Mouse (Mus musculus): ENCODE measurements around the gene Olfr177. TPM values are rescaled to one million over a fixed set of nuclear protein-coding genes. Genes with fewer than 3 reads are reported as not detected.

The Olfr177 gene
- not detected in 2 replicates for polyA plus RNA-seq (2015; fragmentation: Nextera tagmentation; extraction: Ambion mirVana)

GRCm38 (mm10) chr16:58874668-58875067, at the start of gene Olfr177:
Olfr177 (minus strand) TSS chr16:58874768.
- no peaks in the 10 kb centered on the region for H3K9me3 ChIP-seq
- no peaks in the 10 kb centered on the region for H3K27me3 ChIP-seq (replicated peaks)
- H3K4me2 ChIP-seq = no peak within 1 kb of the TSS
- no peak within 1 kb of the TSS for H3K27ac ChIP-seq
- ATAC-seq (ENCODE audit: insufficient read depth, low FRiP score, low read depth) = no peak
- H3K36me3 ChIP-seq = no peaks in the 10 kb centered on the region
- H3K4me3 ChIP-seq (replicated peaks) = no peak within 1 kb of the TSS
- H3K4me1 ChIP-seq = no peaks in the 10 kb centered on the region
- no peak within 1 kb of the TSS for H3K9ac ChIP-seq
- 33% methylated on average over 1 of the region's 1 CpGs for WGBS

- Histone ChIP-seq H3K36me3 (no peaks in the 10 kb centered on the region), H3K4me3 (replicated peaks) (no peak within 1 kb of the TSS), H3K4me2 (no peak within 1 kb of the TSS), H3K27me3 (replicated peaks) (no peaks in the 10 kb centered on the region), H3K27ac (no peak within 1 kb of the TSS), H3K9ac (no peak within 1 kb of the TSS), H3K4me1 (no peaks in the 10 kb centered on the region), H3K9me3 (no peaks in the 10 kb centered on the region)
- 79% methylated on average over 3 of the region's 3 CpGs for WGBS
- ATAC-seq (ENCODE audit: insufficient read depth, low FRiP score, low read depth) = no peak
Measured at GRCm38 (mm10) chr16:58891963-58892362, 17.4 kb upstream of the Olfr177 start, which contains the start of gene Olfr178. Olfr178 (minus strand) TSS chr16:58892063.

- Histone ChIP-seq H3K27me3 (replicated peaks) (no peaks in the 10 kb centered on the region), H3K9me3 (no peaks in the 10 kb centered on the region), H3K9ac (no peak overlapping the region), H3K4me3 (replicated peaks) (no peak overlapping the region), H3K4me1 (no peaks in the 10 kb centered on the region), H3K36me3 (no peaks in the 10 kb centered on the region), H3K4me2 (no peak overlapping the region), H3K27ac (no peak overlapping the region)
- no peak for ATAC-seq (ENCODE audit: insufficient read depth, low FRiP score, low read depth)
- 94% methylated on average over 2 of the region's 2 CpGs for WGBS
Measured at GRCm38 (mm10) chr16:58884416-58884815, 9.8 kb upstream of the Olfr177 start.

GRCm38 (mm10) chr16:58861479-58861878, 13.1 kb downstream of the Olfr177 start:
- no peak overlapping the region for H3K4me3 ChIP-seq (replicated peaks)
- no peak for ATAC-seq (ENCODE audit: insufficient read depth, low FRiP score, low read depth)
- H3K4me2 ChIP-seq = no peak overlapping the region
- WGBS = 64% methylated on average over 1 of the region's 1 CpGs
- no peak overlapping the region for H3K9ac ChIP-seq
- no peak overlapping the region for H3K27ac ChIP-seq
- H3K4me1 ChIP-seq = no peaks in the 10 kb centered on the region
- no peaks in the 10 kb centered on the region for H3K36me3 ChIP-seq
- no peaks in the 10 kb centered on the region for H3K27me3 ChIP-seq (replicated peaks)
- no peaks in the 10 kb centered on the region for H3K9me3 ChIP-seq

GRCm38 (mm10) chr16:58860032-58860737, 14.4 kb downstream of the Olfr177 start:
- H3K4me1 ChIP-seq = no peaks in the 10 kb centered on the region
- H3K36me3 ChIP-seq = no peaks in the 10 kb centered on the region
- H3K27ac ChIP-seq = no peak overlapping the region
- H3K4me3 ChIP-seq (replicated peaks) = no peak overlapping the region
- no peak overlapping the region for H3K9ac ChIP-seq
- no peaks in the 10 kb centered on the region for H3K27me3 ChIP-seq (replicated peaks)
- no peak for ATAC-seq (ENCODE audit: insufficient read depth, low FRiP score, low read depth)
- no peaks in the 10 kb centered on the region for H3K9me3 ChIP-seq
- 77% methylated on average over 2 of the region's 2 CpGs for WGBS
- H3K4me2 ChIP-seq = no peak overlapping the region

GRCm38 (mm10) chr16:58826732-58827319, 47.7 kb downstream of the Olfr177 start, which contains the start of gene Olfr175-ps1:
Olfr175-ps1 (minus strand) TSS chr16:58826782.
- no peak within 1 kb of the TSS for H3K9ac ChIP-seq
- H3K27ac ChIP-seq = no peak within 1 kb of the TSS
- ATAC-seq (ENCODE audit: insufficient read depth, low FRiP score, low read depth) = no peak
- H3K36me3 ChIP-seq = no peaks in the 10 kb centered on the region
- H3K4me2 ChIP-seq = no peak within 1 kb of the TSS
- H3K4me3 ChIP-seq (replicated peaks) = no peak within 1 kb of the TSS
- no peaks in the 10 kb centered on the region for H3K9me3 ChIP-seq
- H3K4me1 ChIP-seq = no peaks in the 10 kb centered on the region
- H3K27me3 ChIP-seq (replicated peaks) = no peaks in the 10 kb centered on the region
- WGBS = 84% methylated on average over 1 of the region's 1 CpGs

Other genes with a start within 250 kb of the Olfr177 start
- gene E330017A01Rik, start 236.0 kb downstream of the Olfr177 start, polyA plus RNA-seq (2015; fragmentation: Nextera tagmentation; extraction: Ambion mirVana) = not detected in 2 replicates
- 64.4 and 80.4 TPM in 2 replicates for gene Cpox, start 204.5 kb downstream of the Olfr177 start, polyA plus RNA-seq (2015; fragmentation: Nextera tagmentation; extraction: Ambion mirVana)
- 0.08 and 0.12 TPM in 2 replicates for gene Gpr15, start 155.7 kb downstream of the Olfr177 start, polyA plus RNA-seq (2015; fragmentation: Nextera tagmentation; extraction: Ambion mirVana)
- 111 and 117 TPM in 2 replicates for gene Cldnd1, start 146.9 kb downstream of the Olfr177 start, polyA plus RNA-seq (2015; fragmentation: Nextera tagmentation; extraction: Ambion mirVana)
- not detected in 2 replicates for gene Olfr172, start 111.6 kb downstream of the Olfr177 start, polyA plus RNA-seq (2015; fragmentation: Nextera tagmentation; extraction: Ambion mirVana)
- not detected in 2 replicates for gene Olfr173, start 74.5 kb downstream of the Olfr177 start, polyA plus RNA-seq (2015; fragmentation: Nextera tagmentation; extraction: Ambion mirVana)
- gene Olfr175-ps1, start 48.0 kb downstream of the Olfr177 start, polyA plus RNA-seq (2015; fragmentation: Nextera tagmentation; extraction: Ambion mirVana) = not detected in 2 replicates
- not detected in 2 replicates for gene Olfr178, start 17.3 kb upstream of the Olfr177 start, polyA plus RNA-seq (2015; fragmentation: Nextera tagmentation; extraction: Ambion mirVana)
- not detected in 2 replicates for gene Olfr181, start 54.0 kb upstream of the Olfr177 start, polyA plus RNA-seq (2015; fragmentation: Nextera tagmentation; extraction: Ambion mirVana)
- gene Olfr180, start 54.6 kb upstream of the Olfr177 start, polyA plus RNA-seq (2015; fragmentation: Nextera tagmentation; extraction: Ambion mirVana) = not detected in 2 replicates
- gene Olfr183, start 120.6 kb upstream of the Olfr177 start, polyA plus RNA-seq (2015; fragmentation: Nextera tagmentation; extraction: Ambion mirVana) = not detected in 2 replicates
- 0.13 and 0.35 TPM in 2 replicates for gene Olfr186, start 155.5 kb upstream of the Olfr177 start, polyA plus RNA-seq (2015; fragmentation: Nextera tagmentation; extraction: Ambion mirVana)
- gene Olfr187, start 165.0 kb upstream of the Olfr177 start, polyA plus RNA-seq (2015; fragmentation: Nextera tagmentation; extraction: Ambion mirVana) = 0.10 TPM in 1 of 2 replicates, not detected in the other
- not detected in 2 replicates for gene Olfr190, start 203.2 kb upstream of the Olfr177 start, polyA plus RNA-seq (2015; fragmentation: Nextera tagmentation; extraction: Ambion mirVana)
- gene Olfr191, start 215.1 kb upstream of the Olfr177 start, polyA plus RNA-seq (2015; fragmentation: Nextera tagmentation; extraction: Ambion mirVana) = not detected in 2 replicates
- gene Olfr193, start 237.1 kb upstream of the Olfr177 start, polyA plus RNA-seq (2015; fragmentation: Nextera tagmentation; extraction: Ambion mirVana) = not detected in 2 replicates
- not detected in 2 replicates for gene Olfr194, start 246.3 kb upstream of the Olfr177 start, polyA plus RNA-seq (2015; fragmentation: Nextera tagmentation; extraction: Ambion mirVana)

Measured in stomach, embryonic 15.5 days (tissue).